Mouse (Mus musculus): ENCODE measurements around the gene Trim14. TPM values are rescaled to one million over a fixed set of nuclear protein-coding genes. Genes with fewer than 3 reads are reported as not detected.
A peak's percentile ranks its signal among the peaks of the same experiment; 100 is the strongest.

Trim14 gene
- polyA plus RNA-seq, 1 experiment from 2014 or later: 14.1 TPM

GRCm38 (mm10) chr4:46452855-46453719 lies 82.9 kb downstream of the Trim14 start:
- Histone ChIP-seq H3K4me3 (ENCODE audit: low read depth, low read length) (peak overlapping the region; percentile 70), H3K36me3 (replicated peaks; ENCODE audit: insufficient read depth, low read length) (peaks cover 18% of the 10 kb centered on the region), H3K9ac (replicated peaks) (peak overlapping the region; percentile 88), H3K27ac (ENCODE audit: low read depth) (peak overlapping the region; percentile 94), H3K4me2 (ENCODE audit: low read depth, low read length) (peak overlapping the region; percentile 75), H3K4me1 (ENCODE audit: insufficient read depth) (peaks cover 70% of the 10 kb centered on the region), H3K27me3 (ENCODE audit: insufficient read depth, low read length) (no peaks in the 10 kb centered on the region), H3K9me3 (ENCODE audit: low read length) (no peaks in the 10 kb centered on the region)
- DNase-seq (no peak), ATAC-seq (no peak)
- WGBS (ENCODE audit: insufficient replicate concordance): 21% methylated on average over 13 of the region's 13 CpGs
- TF ChIP-seq CTCF (IDR thresholded peaks at IDR 0.05; ENCODE audit: low read depth): no peak
- no peak for TF ChIP-seq EP300 (IDR thresholded peaks at IDR 0.05; ENCODE audit: low read depth)

DNA sequence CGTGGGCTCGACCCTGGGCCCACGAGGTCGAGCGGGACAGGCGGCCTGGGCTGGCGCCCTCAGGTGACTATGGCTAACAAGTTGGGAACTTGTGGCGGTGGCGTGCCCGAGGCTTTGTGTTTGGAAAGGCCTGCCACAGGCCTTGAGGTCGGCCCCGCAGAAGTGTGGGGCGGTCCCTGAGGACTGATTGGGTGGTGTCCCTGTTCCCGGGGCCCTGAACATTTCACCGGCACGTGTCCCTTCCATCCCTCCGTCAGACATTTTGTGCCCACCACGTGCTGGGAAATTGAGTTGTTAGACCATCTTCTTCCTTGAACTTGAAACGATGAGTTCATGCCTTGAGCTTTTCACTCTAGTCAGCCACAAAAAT lies 83.5 kb downstream of the Trim14 start:
- peaks cover 65% of the 10 kb centered on the region for H3K4me1 ChIP-seq (ENCODE audit: insufficient read depth)
- no peak for TF ChIP-seq CTCF (IDR thresholded peaks at IDR 0.05; ENCODE audit: low read depth)
- TF ChIP-seq EP300 (IDR thresholded peaks at IDR 0.05; ENCODE audit: low read depth): no peak
- ATAC-seq (peak; percentile 43), DNase-seq (peak; percentile 82)
- no peaks in the 10 kb centered on the region for H3K27me3 ChIP-seq (ENCODE audit: insufficient read depth, low read length)
- H3K9me3 ChIP-seq (ENCODE audit: low read length): no peaks in the 10 kb centered on the region
- H3K9ac ChIP-seq (replicated peaks): peak overlapping the region; percentile 88
- peak overlapping the region; percentile 94 for H3K27ac ChIP-seq (ENCODE audit: low read depth)
- peak overlapping the region; percentile 75 for H3K4me2 ChIP-seq (ENCODE audit: low read depth, low read length)
- WGBS (ENCODE audit: insufficient replicate concordance): under 1% methylated on average over 19 of the region's 19 CpGs
- H3K36me3 ChIP-seq (replicated peaks; ENCODE audit: insufficient read depth, low read length): peaks cover 15% of the 10 kb centered on the region
- H3K4me3 ChIP-seq (ENCODE audit: low read depth, low read length): peak overlapping the region; percentile 70

GRCm38 (mm10) chr4:46451758-46452480 lies 84.0 kb downstream of the Trim14 start:
- Histone ChIP-seq H3K27ac (ENCODE audit: low read depth) (peak overlapping the region; percentile 94), H3K4me3 (ENCODE audit: low read depth, low read length) (peak overlapping the region; percentile 70), H3K36me3 (replicated peaks; ENCODE audit: insufficient read depth, low read length) (peaks cover 12% of the 10 kb centered on the region), H3K4me1 (ENCODE audit: insufficient read depth) (peaks cover 63% of the 10 kb centered on the region), H3K27me3 (ENCODE audit: insufficient read depth, low read length) (no peaks in the 10 kb centered on the region), H3K9ac (replicated peaks) (peak overlapping the region; percentile 88), H3K4me2 (ENCODE audit: low read depth, low read length) (peak overlapping the region; percentile 75), H3K9me3 (ENCODE audit: low read length) (no peaks in the 10 kb centered on the region)
- DNase-seq: peak; percentile 77
- ATAC-seq: peak; percentile 33
- 1% methylated on average over 65 of the region's 111 CpGs for WGBS (ENCODE audit: insufficient replicate concordance)
- TF ChIP-seq EP300 (IDR thresholded peaks at IDR 0.05; ENCODE audit: low read depth): no peak
- TF ChIP-seq CTCF (IDR thresholded peaks at IDR 0.05; ENCODE audit: low read depth): no peak

- peak; percentile 80 for DNase-seq
- H3K4me1 ChIP-seq (ENCODE audit: insufficient read depth): peaks cover 59% of the 10 kb centered on the region
- WGBS (ENCODE audit: insufficient replicate concordance): under 1% methylated on average over 49 of the region's 70 CpGs
- H3K4me2 ChIP-seq (ENCODE audit: low read depth, low read length): peak overlapping the region; percentile 75
- H3K27me3 ChIP-seq (ENCODE audit: insufficient read depth, low read length): no peaks in the 10 kb centered on the region
- peaks cover 6% of the 10 kb centered on the region; the same call in 1 of the 2 replicates for H3K36me3 ChIP-seq (replicated peaks; ENCODE audit: insufficient read depth, low read length)
- H3K9me3 ChIP-seq (ENCODE audit: low read length): no peaks in the 10 kb centered on the region
- peak overlapping the region; percentile 70 for H3K4me3 ChIP-seq (ENCODE audit: low read depth, low read length)
- H3K9ac ChIP-seq (replicated peaks): peak overlapping the region; percentile 88
- peak; percentile 33 for ATAC-seq
- TF ChIP-seq CTCF (IDR thresholded peaks at IDR 0.05; ENCODE audit: low read depth) (no peak), EP300 (IDR thresholded peaks at IDR 0.05; ENCODE audit: low read depth) (no peak)
- peak overlapping the region; percentile 94 for H3K27ac ChIP-seq (ENCODE audit: low read depth)
These were observed 84.6 kb downstream of the Trim14 start for GRCm38 (mm10) chr4:46451240-46451757.

DNA sequence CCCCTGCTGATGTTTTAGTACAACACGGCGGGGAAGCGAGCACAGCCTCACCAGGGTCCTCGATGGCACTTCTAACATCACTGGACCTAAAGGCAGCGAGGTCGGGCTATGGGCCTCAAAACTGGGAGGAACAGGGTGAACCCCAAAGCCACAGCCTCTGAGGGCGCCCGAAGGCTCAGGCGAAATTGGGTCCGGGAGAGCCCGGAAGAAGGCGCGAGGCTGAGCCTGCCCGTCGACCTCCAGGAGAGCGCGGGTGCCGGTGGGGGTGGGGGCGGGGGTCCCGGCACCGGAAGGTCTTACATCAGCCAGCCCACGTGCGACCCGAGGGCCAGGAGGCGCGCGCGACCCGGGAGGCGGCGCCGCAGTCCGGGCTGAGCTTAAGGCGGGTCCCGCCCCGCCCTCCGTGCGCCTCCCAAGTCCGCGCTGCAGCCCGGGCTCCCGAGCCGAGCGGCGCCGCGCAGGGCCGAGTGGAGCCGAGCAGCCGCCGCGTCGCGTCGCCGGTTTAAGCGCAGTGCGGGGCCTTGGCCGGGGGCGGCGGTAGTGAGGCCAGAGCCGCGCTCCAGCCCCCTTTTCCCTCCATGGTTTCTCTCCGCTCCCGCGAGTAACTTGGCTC lies 85.3 kb downstream of the Trim14 start, which contains the start of gene Anp32b:
Anp32b (plus strand) TSS at position 384 of the 613 bp plus-strand sequence.
- Histone ChIP-seq H3K4me2 (ENCODE audit: low read depth, low read length) (peak within 1 kb of the TSS; percentile 75), H3K27ac (ENCODE audit: low read depth) (peak within 1 kb of the TSS; percentile 94), H3K9me3 (ENCODE audit: low read length) (no peaks in the 10 kb centered on the region), H3K9ac (replicated peaks) (peak within 1 kb of the TSS; percentile 88), H3K27me3 (ENCODE audit: insufficient read depth, low read length) (no peaks in the 10 kb centered on the region), H3K4me1 (ENCODE audit: insufficient read depth) (peaks cover 54% of the 10 kb centered on the region), H3K4me3 (ENCODE audit: low read depth, low read length) (peak within 1 kb of the TSS; percentile 70), H3K36me3 (replicated peaks; ENCODE audit: insufficient read depth, low read length) (0 out of 2 replicates have a peak, but pooled peaks cover 3% of the 10 kb centered on the region)
- WGBS (ENCODE audit: insufficient replicate concordance): under 1% methylated on average over 54 of the region's 66 CpGs
- TF ChIP-seq EP300 (IDR thresholded peaks at IDR 0.05; ENCODE audit: low read depth) (no peak), CTCF (IDR thresholded peaks at IDR 0.05; ENCODE audit: low read depth) (peak; percentile 75)
- peak; percentile 89 for ATAC-seq
- DNase-seq: peak; percentile 94
